Mouse (Mus musculus): Measurements from ENCODE around the gene Lrrc73. TPM values are rescaled to one million over a fixed set of nuclear protein-coding genes. Genes with fewer than 3 reads are reported as not detected.

Gene Lrrc73
- 0.58 TPM in 1 of 3 replicates, not detected in the others for total RNA-seq (2017)

- peak; percentile 56 for ATAC-seq (replicated peaks; ENCODE audit: insufficient number of reproducible peaks, low FRiP score, low TSS enrichment, poor library complexity, severe bottlenecking)
Measured at GRCm38 (mm10) chr17:46253452-46254084, at the start of gene Lrrc73. Gene Lrrc73 (plus strand): TSS chr17:46253531.

- no peak for ATAC-seq (replicated peaks; ENCODE audit: insufficient number of reproducible peaks, low FRiP score, low TSS enrichment, poor library complexity, severe bottlenecking)
Measured at GRCm38 (mm10) chr17:46206676-46207075, 46.7 kb upstream of the Lrrc73 start.

GRCm38 (mm10) chr17:46210550-46210949, 42.8 kb upstream of the Lrrc73 start:
- no peak for ATAC-seq (replicated peaks; ENCODE audit: insufficient number of reproducible peaks, low FRiP score, low TSS enrichment, poor library complexity, severe bottlenecking)

GRCm38 (mm10) chr17:46221601-46222000, 31.7 kb upstream of the Lrrc73 start:
- no peak for ATAC-seq (replicated peaks; ENCODE audit: insufficient number of reproducible peaks, low FRiP score, low TSS enrichment, poor library complexity, severe bottlenecking)

GRCm38 (mm10) chr17:46227576-46227975, 25.8 kb upstream of the Lrrc73 start:
- no peak for ATAC-seq (replicated peaks; ENCODE audit: insufficient number of reproducible peaks, low FRiP score, low TSS enrichment, poor library complexity, severe bottlenecking)

GRCm38 (mm10) chr17:46236067-46236466, 17.3 kb upstream of the Lrrc73 start:
- no peak for ATAC-seq (replicated peaks; ENCODE audit: insufficient number of reproducible peaks, low FRiP score, low TSS enrichment, poor library complexity, severe bottlenecking)

GRCm38 (mm10) chr17:46237079-46237478, 16.3 kb upstream of the Lrrc73 start:
- no peak for ATAC-seq (replicated peaks; ENCODE audit: insufficient number of reproducible peaks, low FRiP score, low TSS enrichment, poor library complexity, severe bottlenecking)

- no peak for ATAC-seq (replicated peaks; ENCODE audit: insufficient number of reproducible peaks, low FRiP score, low TSS enrichment, poor library complexity, severe bottlenecking)
Measured at GRCm38 (mm10) chr17:46237480-46237879, 15.9 kb upstream of the Lrrc73 start.

- ATAC-seq (replicated peaks; ENCODE audit: insufficient number of reproducible peaks, low FRiP score, low TSS enrichment, poor library complexity, severe bottlenecking), result no peak
Measured at GRCm38 (mm10) chr17:46239516-46240114, 13.7 kb upstream of the Lrrc73 start.

GRCm38 (mm10) chr17:46241471-46241870, 11.9 kb upstream of the Lrrc73 start:
- no peak for ATAC-seq (replicated peaks; ENCODE audit: insufficient number of reproducible peaks, low FRiP score, low TSS enrichment, poor library complexity, severe bottlenecking)

- ATAC-seq (replicated peaks; ENCODE audit: insufficient number of reproducible peaks, low FRiP score, low TSS enrichment, poor library complexity, severe bottlenecking), result no peak
Measured at GRCm38 (mm10) chr17:46242274-46242673, 11.1 kb upstream of the Lrrc73 start.

GRCm38 (mm10) chr17:46242993-46243392, 10.3 kb upstream of the Lrrc73 start:
- ATAC-seq (replicated peaks; ENCODE audit: insufficient number of reproducible peaks, low FRiP score, low TSS enrichment, poor library complexity, severe bottlenecking), result no peak

GRCm38 (mm10) chr17:46243624-46244023, 9.7 kb upstream of the Lrrc73 start:
- no peak for ATAC-seq (replicated peaks; ENCODE audit: insufficient number of reproducible peaks, low FRiP score, low TSS enrichment, poor library complexity, severe bottlenecking)

GRCm38 (mm10) chr17:46244579-46244978, 8.8 kb upstream of the Lrrc73 start:
- ATAC-seq (replicated peaks; ENCODE audit: insufficient number of reproducible peaks, low FRiP score, low TSS enrichment, poor library complexity, severe bottlenecking), result no peak

GRCm38 (mm10) chr17:46247512-46248188, 5.7 kb upstream of the Lrrc73 start, which contains the start of the genes Polr1c and Yipf3:
Gene Polr1c (minus strand): TSS chr17:46248054.
Gene Yipf3 (plus strand): TSS chr17:46248080.
- peak; percentile 91 for ATAC-seq (replicated peaks; ENCODE audit: insufficient number of reproducible peaks, low FRiP score, low TSS enrichment, poor library complexity, severe bottlenecking)

GRCm38 (mm10) chr17:46248189-46248522, 5.2 kb upstream of the Lrrc73 start:
- no peak for ATAC-seq (replicated peaks; ENCODE audit: insufficient number of reproducible peaks, low FRiP score, low TSS enrichment, poor library complexity, severe bottlenecking)

GRCm38 (mm10) chr17:46251174-46251573, 2.2 kb upstream of the Lrrc73 start:
- no peak for ATAC-seq (replicated peaks; ENCODE audit: insufficient number of reproducible peaks, low FRiP score, low TSS enrichment, poor library complexity, severe bottlenecking)

- no peak for ATAC-seq (replicated peaks; ENCODE audit: insufficient number of reproducible peaks, low FRiP score, low TSS enrichment, poor library complexity, severe bottlenecking)
Measured at GRCm38 (mm10) chr17:46252571-46253451, 520 bp upstream of the Lrrc73 start.

- ATAC-seq (replicated peaks; ENCODE audit: insufficient number of reproducible peaks, low FRiP score, low TSS enrichment, poor library complexity, severe bottlenecking), result no peak
Measured at GRCm38 (mm10) chr17:46254106-46254505, 775 bp downstream of the Lrrc73 start.
